Mouse (Mus musculus): Measurements from ENCODE around the gene Plekhh2.

Gene Plekhh2

GRCm38 (mm10) chr17:84511682-84512515 is at the start of gene Plekhh2:
TSS of gene Plekhh2 (plus strand) at chr17:84511895.
- peak; percentile 85 for DNase-seq

GRCm38 (mm10) chr17:84465753-84466608 is 45.7 kb upstream of the Plekhh2 start, which contains the start of gene Thada:
TSS of gene Thada (minus strand) at chr17:84466205.
- peak; percentile 98 for DNase-seq

- no peak for DNase-seq
Observed at GRCm38 (mm10) chr17:84474312-84474711, 37.4 kb upstream of the Plekhh2 start.

- no peak for DNase-seq
Observed at GRCm38 (mm10) chr17:84477176-84477575, 34.5 kb upstream of the Plekhh2 start.

- no peak for DNase-seq
Observed at GRCm38 (mm10) chr17:84478276-84478675, 33.4 kb upstream of the Plekhh2 start.

GRCm38 (mm10) chr17:84480464-84481355 is 31.0 kb upstream of the Plekhh2 start:
- no peak for DNase-seq

GRCm38 (mm10) chr17:84482831-84483230 is 28.9 kb upstream of the Plekhh2 start:
- no peak for DNase-seq

GRCm38 (mm10) chr17:84483673-84484320 is 27.9 kb upstream of the Plekhh2 start:
- no peak for DNase-seq

GRCm38 (mm10) chr17:84487415-84487814 is 24.3 kb upstream of the Plekhh2 start:
- no peak for DNase-seq

GRCm38 (mm10) chr17:84492255-84492880 is 19.3 kb upstream of the Plekhh2 start:
- no peak for DNase-seq

- DNase-seq, result no peak
Observed at GRCm38 (mm10) chr17:84497026-84497425, 14.7 kb upstream of the Plekhh2 start.

- no peak for DNase-seq
Observed at GRCm38 (mm10) chr17:84497559-84497958, 14.1 kb upstream of the Plekhh2 start.

GRCm38 (mm10) chr17:84497972-84498604 is 13.6 kb upstream of the Plekhh2 start:
- DNase-seq, result no peak

GRCm38 (mm10) chr17:84498639-84499038 is 13.1 kb upstream of the Plekhh2 start:
- no peak for DNase-seq

GRCm38 (mm10) chr17:84502341-84502740 is 9.4 kb upstream of the Plekhh2 start:
- DNase-seq, result no peak

- no peak for DNase-seq
Observed at GRCm38 (mm10) chr17:84505922-84506321, 5.8 kb upstream of the Plekhh2 start.

GRCm38 (mm10) chr17:84508736-84509135 is 3.0 kb upstream of the Plekhh2 start:
- no peak for DNase-seq

- no peak for DNase-seq
Observed at GRCm38 (mm10) chr17:84509176-84509575, 2.5 kb upstream of the Plekhh2 start.

GRCm38 (mm10) chr17:84510355-84510754 is 1.3 kb upstream of the Plekhh2 start:
- DNase-seq, result peak; percentile 52

- DNase-seq, result peak; percentile 4
Observed at GRCm38 (mm10) chr17:84510961-84511639, 595 bp upstream of the Plekhh2 start.

Data from right cerebral cortex, postnatal 25 days (tissue).